Mouse (Mus musculus) A20 (cell line): ENCODE results near the gene Gm15517.
"Not testable (repeated sequence)": the region's sequence is repeated elsewhere in the genome, so short reads cannot be mapped to it uniquely, and the experiment has no call there.

Source experiments
- DNase-seq: peaks from one replicate; pipeline ENCODE4 v3.0.0-alpha.2; 2011; ENCODE audit warnings: low read depth, low spot score

Gm15517 gene

GRCm38 (mm10) chr7:44269397-44269796 is 8.2 kb downstream of the Gm15517 start:
- no peak for DNase-seq

GRCm38 (mm10) chr7:44271309-44271708 is 10.1 kb downstream of the Gm15517 start:
- DNase-seq, result no peak

GRCm38 (mm10) chr7:44272546-44272945 is 11.3 kb downstream of the Gm15517 start:
- DNase-seq, result no peak

- no peak for DNase-seq
Observed at GRCm38 (mm10) chr7:44273446-44273845, 12.2 kb downstream of the Gm15517 start.

- DNase-seq, result no peak
Observed at GRCm38 (mm10) chr7:44274096-44274495, 12.8 kb downstream of the Gm15517 start.

GRCm38 (mm10) chr7:44275546-44275945 is 14.3 kb downstream of the Gm15517 start:
- peak; percentile 20 for DNase-seq

GRCm38 (mm10) chr7:44276461-44277249 is 15.4 kb downstream of the Gm15517 start:
- DNase-seq, result no peak

GRCm38 (mm10) chr7:44277250-44277622 is 16.0 kb downstream of the Gm15517 start:
- peak; percentile 75 for DNase-seq

- peak; percentile 12 for DNase-seq
Observed at GRCm38 (mm10) chr7:44280959-44281358, 19.7 kb downstream of the Gm15517 start.

GRCm38 (mm10) chr7:44281586-44281985 is 20.3 kb downstream of the Gm15517 start:
- no peak for DNase-seq

GRCm38 (mm10) chr7:44287760-44288159 is 26.5 kb downstream of the Gm15517 start:
- no peak for DNase-seq

GRCm38 (mm10) chr7:44290986-44291385 is 29.7 kb downstream of the Gm15517 start:
- DNase-seq, result no peak

GRCm38 (mm10) chr7:44291418-44291817 is 30.2 kb downstream of the Gm15517 start:
- no peak for DNase-seq

- DNase-seq, result not testable (repeated sequence)
Observed at GRCm38 (mm10) chr7:44297501-44297900, 36.3 kb downstream of the Gm15517 start.

GRCm38 (mm10) chr7:44303346-44304340 is 42.4 kb downstream of the Gm15517 start:
- DNase-seq, result peak; percentile 68

GRCm38 (mm10) chr7:44304463-44304774 is 43.2 kb downstream of the Gm15517 start:
- no peak for DNase-seq

- peak; percentile 100 for DNase-seq
Observed at GRCm38 (mm10) chr7:44304775-44305641, 43.8 kb downstream of the Gm15517 start.

GRCm38 (mm10) chr7:44305686-44306085 is 44.4 kb downstream of the Gm15517 start:
- DNase-seq, result no peak

GRCm38 (mm10) chr7:44306516-44307240 is 45.4 kb downstream of the Gm15517 start, which contains the start of gene Clec11a:
TSS of gene Clec11a (minus strand) at chr7:44306902.
- DNase-seq, result no peak

- no peak for DNase-seq
Observed at GRCm38 (mm10) chr7:44307261-44308020, 46.2 kb downstream of the Gm15517 start.
